Mouse (Mus musculus): Measurements from ENCODE around the gene Zeb2.

DNA sequence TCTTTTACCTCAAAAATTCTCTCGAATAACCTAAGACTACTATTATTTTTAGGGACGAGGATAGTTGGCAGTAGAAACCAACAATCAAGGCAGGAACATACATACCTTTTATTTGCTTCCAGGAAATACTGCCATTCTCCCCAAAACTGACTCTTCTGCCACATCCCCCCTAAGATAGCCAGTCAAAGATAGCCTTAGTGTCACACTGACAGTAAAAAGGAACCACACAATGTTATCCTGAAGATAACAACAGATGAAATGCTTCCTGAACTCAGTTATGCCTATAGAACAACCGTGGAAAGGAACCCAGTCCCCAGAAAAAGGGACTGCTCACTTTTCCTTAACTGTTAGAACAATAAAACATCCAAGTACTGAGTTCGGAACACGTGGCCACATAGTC is 39.8 kb downstream of the Zeb2 start:
- TF ChIP-seq CTCF (IDR thresholded peaks at IDR 0.05; ENCODE audit: borderline replicate concordance, extremely low read depth, insufficient read depth, insufficient read length) (no peak), POLR2A (IDR thresholded peaks at IDR 0.05; ENCODE audit: borderline replicate concordance, extremely low read depth, insufficient read depth, insufficient read length, poor library complexity, severe bottlenecking) (no peak)
